23 mouse cellular contexts compared by ENCODE assay signal in genomic region chr5:133449926-133450325, GRCm38 (mm10).
DNase-seq lines count a peak whose midpoint lies in the region; ATAC-seq and TF ChIP-seq lines count a peak whose summit lies in the region.
"Had no signal": no experiment of that assay in that cellular context is flagged by ENCODE, and none has a peak within 500 bp of the region (broad histone marks: within the 10 kb centered on the region; RNA-seq: fewer than 3 reads in every experiment).

No protein-coding gene starts in this region.

- intact Hi-C loops in heart, adult 2 months (cut with DNase I), result no loop called here

- no peaks in the 10 kb centered on the region for H3K36me3 ChIP-seq in forebrain, embryonic 12.5 days (replicated peaks)
- no peaks in the 10 kb centered on the region for H3K36me3 ChIP-seq in forebrain, embryonic 10.5 days (replicated peaks)
- H3K36me3 ChIP-seq in midbrain, embryonic 14.5 days (ENCODE audit: control insufficient read depth, insufficient read depth, low read length), result no peaks in the 10 kb centered on the region
- no peaks in the 10 kb centered on the region for H3K36me3 ChIP-seq in midbrain, embryonic 10.5 days
- no peaks in the 10 kb centered on the region for H3K36me3 ChIP-seq in forebrain, embryonic 14.5 days (ENCODE audit: control insufficient read depth, insufficient read depth, low read length)
- no peaks in the 10 kb centered on the region for H3K36me3 ChIP-seq in heart, adult 2 months (ENCODE audit: control insufficient read depth, insufficient read depth, low read length)
- no peaks in the 10 kb centered on the region for H3K36me3 ChIP-seq in heart, embryonic 12.5 days
- H3K36me3 ChIP-seq: limb, embryonic 13.5 days; liver, embryonic 12.5 days; midbrain, embryonic 13.5 days had no signal

- TF ChIP-seq POLR2A in heart, adult 2 months (IDR thresholded peaks at IDR 0.05; ENCODE audit: insufficient read depth, low read depth, low read length), result no peak

- ATAC-seq in forebrain, embryonic 12.5 days (ENCODE audit: low FRiP score), result 0 out of 2 replicates have a peak, but pooled peaks have one; percentile 14
- no peak for ATAC-seq in midbrain, embryonic 14.5 days (ENCODE audit: low FRiP score, low TSS enrichment)
- ATAC-seq in forebrain, embryonic 14.5 days, result 0 out of 2 replicates have a peak, but pooled peaks have one; percentile 17
- ATAC-seq in heart, embryonic 12.5 days (ENCODE audit: insufficient number of reproducible peaks, low FRiP score), result no peak
- ATAC-seq: hindbrain, embryonic 16.5 days; intestine, postnatal 0 days; liver, embryonic 12.5 days; midbrain, embryonic 13.5 days had no signal

- H3K79me2 ChIP-seq in heart, adult 2 months (replicated peaks; ENCODE audit: control insufficient read depth, insufficient read depth, low read length), result no peaks in the 10 kb centered on the region

- H3K9me3 ChIP-seq in forebrain, embryonic 12.5 days, result no peaks in the 10 kb centered on the region
- no peaks in the 10 kb centered on the region for H3K9me3 ChIP-seq in forebrain, embryonic 10.5 days
- H3K9me3 ChIP-seq in midbrain, embryonic 14.5 days (ENCODE audit: control insufficient read depth, low read length), result no peaks in the 10 kb centered on the region
- H3K9me3 ChIP-seq in midbrain, embryonic 10.5 days (replicated peaks), result no peaks in the 10 kb centered on the region
- H3K9me3 ChIP-seq in forebrain, embryonic 14.5 days (replicated peaks; ENCODE audit: control insufficient read depth, low read length), result no peaks in the 10 kb centered on the region
- H3K9me3 ChIP-seq in heart, embryonic 12.5 days (replicated peaks), result no peaks in the 10 kb centered on the region
- H3K9me3 ChIP-seq: limb, embryonic 13.5 days; midbrain, embryonic 13.5 days had no signal

- DNase-seq in forebrain, embryonic 10.5 days (ENCODE audit: extremely low spot score, low spot score), result no peak
- DNase-seq in midbrain, embryonic 14.5 days, result peak; percentile 55
- DNase-seq in midbrain, embryonic 10.5 days (ENCODE audit: low spot score), result no peak
- peak; percentile 55 for DNase-seq in forebrain, embryonic 14.5 days (ENCODE audit: low spot score)
- DNase-seq in retina, postnatal 1 day, result peak; percentile 93
- no peak for DNase-seq in heart, adult 2 months
- DNase-seq: adrenal gland, postnatal 14 days; cerebellum, adult 2 months; gastrocnemius, postnatal 36 days; kidney, postnatal 25 days; layer of hippocampus, postnatal 36 days; lung, adult 18-20 months; lung, postnatal 10 days; right cerebral cortex, postnatal 25 days; spleen, adult 18-20 months; thymus, postnatal 25 days had no signal

- H3K4me2 ChIP-seq in forebrain, embryonic 12.5 days, result no peak overlapping the region
- H3K4me2 ChIP-seq in midbrain, embryonic 14.5 days (ENCODE audit: low read length), result no peak overlapping the region
- no peak overlapping the region for H3K4me2 ChIP-seq in forebrain, embryonic 14.5 days (ENCODE audit: low read length)
- H3K4me2 ChIP-seq in heart, embryonic 12.5 days, result no peak overlapping the region
- H3K4me2 ChIP-seq: limb, embryonic 13.5 days; liver, embryonic 12.5 days; midbrain, embryonic 13.5 days had no signal

- no peak for TF ChIP-seq CTCF in heart, adult 2 months (IDR thresholded peaks at IDR 0.05)

- H3K27ac ChIP-seq in forebrain, embryonic 12.5 days, result no peak overlapping the region
- H3K27ac ChIP-seq in forebrain, embryonic 10.5 days, result no peak overlapping the region
- H3K27ac ChIP-seq in midbrain, embryonic 14.5 days (replicated peaks; ENCODE audit: low read depth, low read length), result no peak overlapping the region
- no peak overlapping the region for H3K27ac ChIP-seq in midbrain, embryonic 10.5 days (replicated peaks)
- H3K27ac ChIP-seq in forebrain, embryonic 14.5 days (ENCODE audit: low read depth, low read length), result no peak overlapping the region
- H3K27ac ChIP-seq in heart, adult 2 months, result no peak overlapping the region
- H3K27ac ChIP-seq in heart, embryonic 12.5 days (ENCODE audit: poor library complexity, severe bottlenecking), result no peak overlapping the region
- H3K27ac ChIP-seq: limb, embryonic 13.5 days; liver, embryonic 12.5 days; midbrain, embryonic 13.5 days had no signal

- no peak overlapping the region for H3K9ac ChIP-seq in forebrain, embryonic 12.5 days
- H3K9ac ChIP-seq in midbrain, embryonic 14.5 days (replicated peaks; ENCODE audit: low read length), result no peak overlapping the region
- no peak overlapping the region for H3K9ac ChIP-seq in forebrain, embryonic 14.5 days (ENCODE audit: low read length)
- no peak overlapping the region for H3K9ac ChIP-seq in heart, adult 2 months (ENCODE audit: low read depth, low read length)
- H3K9ac ChIP-seq in heart, embryonic 12.5 days, result no peak overlapping the region
- H3K9ac ChIP-seq: limb, embryonic 13.5 days; liver, embryonic 12.5 days; midbrain, embryonic 13.5 days had no signal

- H3K4me1 ChIP-seq in forebrain, embryonic 12.5 days, result peaks cover 12% of the 10 kb centered on the region
- H3K4me1 ChIP-seq in forebrain, embryonic 10.5 days, result peaks cover 15% of the 10 kb centered on the region
- H3K4me1 ChIP-seq in midbrain, embryonic 14.5 days (ENCODE audit: control insufficient read depth, insufficient read depth, low read length), result peaks cover 13% of the 10 kb centered on the region
- H3K4me1 ChIP-seq in midbrain, embryonic 10.5 days, result peaks cover 8% of the 10 kb centered on the region
- H3K4me1 ChIP-seq in forebrain, embryonic 14.5 days (ENCODE audit: control insufficient read depth, insufficient read depth, low read length), result peaks cover 15% of the 10 kb centered on the region; the same call in 1 of the 2 replicates
- no peaks in the 10 kb centered on the region for H3K4me1 ChIP-seq in heart, adult 2 months (ENCODE audit: control insufficient read depth, insufficient read depth, low read length)
- 0 out of 2 replicates have a peak, but pooled peaks cover 2% of the 10 kb centered on the region for H3K4me1 ChIP-seq in heart, embryonic 12.5 days (replicated peaks)
- H3K4me1 ChIP-seq: limb, embryonic 13.5 days; liver, embryonic 12.5 days had no signal

- no peak overlapping the region for H3K4me3 ChIP-seq in forebrain, embryonic 12.5 days (replicated peaks)
- no peak overlapping the region for H3K4me3 ChIP-seq in forebrain, embryonic 10.5 days
- no peak overlapping the region for H3K4me3 ChIP-seq in midbrain, embryonic 14.5 days (replicated peaks; ENCODE audit: low read depth, low read length)
- H3K4me3 ChIP-seq in midbrain, embryonic 10.5 days, result no peak overlapping the region
- H3K4me3 ChIP-seq in forebrain, embryonic 14.5 days (ENCODE audit: low read depth, low read length), result no peak overlapping the region
- H3K4me3 ChIP-seq in heart, adult 2 months, result no peak overlapping the region
- H3K4me3 ChIP-seq in heart, embryonic 12.5 days, result no peak overlapping the region
- H3K4me3 ChIP-seq: limb, embryonic 13.5 days; liver, embryonic 12.5 days; midbrain, embryonic 13.5 days had no signal

- TF ChIP-seq EP300 in heart, adult 2 months (IDR thresholded peaks at IDR 0.05; ENCODE audit: insufficient read depth, low read depth, low read length), result no peak

- H3K27me3 ChIP-seq in forebrain, embryonic 12.5 days, result no peaks in the 10 kb centered on the region
- H3K27me3 ChIP-seq in forebrain, embryonic 10.5 days (ENCODE audit: poor library complexity, severe bottlenecking), result no peaks in the 10 kb centered on the region
- no peaks in the 10 kb centered on the region for H3K27me3 ChIP-seq in midbrain, embryonic 14.5 days (ENCODE audit: control insufficient read depth, insufficient read depth, low read length)
- no peaks in the 10 kb centered on the region for H3K27me3 ChIP-seq in midbrain, embryonic 10.5 days (ENCODE audit: low read depth, poor library complexity, severe bottlenecking)
- no peaks in the 10 kb centered on the region for H3K27me3 ChIP-seq in forebrain, embryonic 14.5 days (replicated peaks; ENCODE audit: control insufficient read depth, insufficient read depth, low read length)
- H3K27me3 ChIP-seq in heart, adult 2 months (ENCODE audit: control insufficient read depth, insufficient read depth, low read length), result no peaks in the 10 kb centered on the region
- no peaks in the 10 kb centered on the region for H3K27me3 ChIP-seq in heart, embryonic 12.5 days (replicated peaks)
- H3K27me3 ChIP-seq: limb, embryonic 13.5 days; liver, embryonic 12.5 days; midbrain, embryonic 13.5 days had no signal

- 47% methylated on average over 2 of the region's 3 CpGs for WGBS in forebrain, embryonic 12.5 days
- WGBS in forebrain, embryonic 10.5 days, result 80% methylated on average over 3 of the region's 3 CpGs
- 25% methylated on average over 3 of the region's 3 CpGs for WGBS in midbrain, embryonic 14.5 days
- WGBS in midbrain, embryonic 10.5 days, result 78% methylated on average over 3 of the region's 3 CpGs
- 28% methylated on average over 3 of the region's 3 CpGs for WGBS in forebrain, embryonic 14.5 days
- 66% methylated on average over 3 of the region's 3 CpGs for WGBS in heart, adult 2 months
- WGBS in heart, embryonic 12.5 days, result 59% methylated on average over 3 of the region's 3 CpGs

Comparison
In these comparisons a context has a peak if more than half of its experiments do, and no peak if none do; other contexts are left out.
1. DNase-seq: peak in midbrain, embryonic 14.5 days (single experiment), forebrain, embryonic 14.5 days (single experiment) and retina, postnatal 1 day (single experiment); none in forebrain, embryonic 10.5 days (single experiment), midbrain, embryonic 10.5 days (single experiment) and heart, adult 2 months (0 of 2).
2. ATAC-seq: peak in forebrain, embryonic 12.5 days (single experiment) and forebrain, embryonic 14.5 days (single experiment); none in midbrain, embryonic 14.5 days (single experiment) and heart, embryonic 12.5 days (single experiment).